Mouse (Mus musculus) embryo, embryonic 9.5 days (tissue): ENCODE data around the gene Lrrc10b.
A peak's percentile ranks its signal among the peaks of the same experiment; 100 is the strongest.

Source experiments
- DNase-seq: peaks from one replicate; pipeline ENCODE4 v3.0.0-alpha.2; 2017; ENCODE audit errors: extremely low spot score

The Lrrc10b gene

GRCm38 (mm10) chr19:10444685-10445369, 12.4 kb downstream of the Lrrc10b start:
- no peak for DNase-seq

DNA sequence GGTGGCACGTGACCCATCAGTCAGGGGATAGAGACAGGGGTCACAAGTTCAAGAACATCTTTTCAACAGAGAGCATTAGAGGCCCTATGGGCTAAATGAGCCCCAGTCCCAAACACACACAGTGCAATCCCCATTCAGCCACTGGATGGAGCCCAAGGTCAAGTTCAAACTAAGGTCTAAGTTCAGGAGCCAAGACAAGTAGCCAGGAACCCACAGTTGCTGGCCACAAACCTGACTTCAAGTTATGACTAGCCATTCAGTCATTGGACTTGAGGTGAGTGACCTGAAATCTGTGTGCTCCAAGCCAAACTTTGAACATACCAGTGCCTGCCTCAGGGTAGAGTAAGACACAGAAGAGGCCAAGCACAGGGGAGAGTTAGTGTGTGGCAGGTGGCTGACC, 19.8 kb downstream of the Lrrc10b start:
- no peak for DNase-seq

GRCm38 (mm10) chr19:10436726-10437125, 20.5 kb downstream of the Lrrc10b start:
- no peak for DNase-seq

DNA sequence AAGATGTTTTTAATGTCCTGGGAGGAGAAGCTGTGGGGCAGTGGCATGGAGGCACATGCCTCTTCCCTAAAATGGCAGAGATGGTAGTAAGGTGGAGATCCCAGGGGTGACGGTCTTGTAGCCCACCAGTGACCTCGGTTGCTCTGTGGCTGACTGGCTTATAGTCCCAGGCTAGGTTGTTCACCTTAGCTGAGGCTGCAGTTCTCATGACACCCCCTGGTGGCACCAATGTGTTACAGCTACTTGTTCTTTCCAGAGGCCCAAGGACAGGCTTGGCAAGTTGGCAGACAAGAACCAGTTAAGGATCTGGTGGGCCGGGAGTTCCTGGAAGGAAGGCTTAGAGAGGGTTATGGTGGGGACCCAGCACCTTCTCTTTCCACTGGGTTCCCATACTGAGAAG, 21.4 kb downstream of the Lrrc10b start:
- peak; percentile 62 for DNase-seq

- no peak for DNase-seq
Observed at GRCm38 (mm10) chr19:10434927-10435326, 22.3 kb downstream of the Lrrc10b start.

- no peak for DNase-seq
Observed at GRCm38 (mm10) chr19:10433879-10434540, 23.3 kb downstream of the Lrrc10b start.

DNA sequence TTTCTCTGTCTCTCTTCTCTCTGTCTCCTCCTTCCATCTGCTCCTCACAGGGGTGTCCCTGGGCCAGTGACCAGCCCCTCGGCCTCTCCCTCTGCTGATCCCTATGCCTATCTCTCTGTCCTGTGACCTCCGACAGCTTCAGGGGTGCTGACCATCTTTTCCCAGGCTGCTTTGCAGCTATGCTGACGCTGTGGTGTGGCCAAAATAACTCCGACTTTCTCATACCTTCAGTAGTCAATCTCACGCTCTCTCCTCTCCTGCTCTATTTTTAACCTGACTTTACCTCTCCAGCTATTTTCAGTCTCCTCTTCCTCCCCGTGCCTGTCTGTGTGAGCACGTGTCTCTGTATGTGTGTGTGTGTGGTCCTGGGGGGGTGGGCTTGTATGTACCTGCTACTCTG, 24.0 kb downstream of the Lrrc10b start:
- no peak for DNase-seq

- no peak for DNase-seq
Observed at GRCm38 (mm10) chr19:10431841-10432240, 25.4 kb downstream of the Lrrc10b start.

DNA sequence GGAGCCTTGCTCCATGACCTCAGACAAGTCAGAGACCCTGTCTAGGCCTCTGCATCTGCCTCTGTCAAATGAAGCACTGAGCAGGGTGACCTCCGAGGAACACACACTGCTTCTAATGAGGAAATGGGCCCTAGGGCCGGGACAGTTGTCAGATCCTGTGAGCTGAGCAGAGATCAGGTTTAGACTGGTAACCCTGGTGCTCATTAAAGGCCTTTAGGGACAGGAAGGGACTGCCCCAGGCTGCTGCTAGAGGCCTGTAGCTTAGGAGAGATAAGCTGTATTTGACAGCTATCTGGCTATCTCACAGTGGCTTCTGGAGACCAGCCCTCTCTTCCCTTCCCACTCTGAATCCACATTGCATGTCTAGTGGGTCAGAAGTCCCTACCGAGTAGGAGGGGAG, 25.9 kb downstream of the Lrrc10b start:
- DNase-seq = no peak

- no peak for DNase-seq
Observed at GRCm38 (mm10) chr19:10429371-10429770, 27.9 kb downstream of the Lrrc10b start.

- no peak for DNase-seq
Observed at GRCm38 (mm10) chr19:10427431-10427830, 29.8 kb downstream of the Lrrc10b start.

DNA sequence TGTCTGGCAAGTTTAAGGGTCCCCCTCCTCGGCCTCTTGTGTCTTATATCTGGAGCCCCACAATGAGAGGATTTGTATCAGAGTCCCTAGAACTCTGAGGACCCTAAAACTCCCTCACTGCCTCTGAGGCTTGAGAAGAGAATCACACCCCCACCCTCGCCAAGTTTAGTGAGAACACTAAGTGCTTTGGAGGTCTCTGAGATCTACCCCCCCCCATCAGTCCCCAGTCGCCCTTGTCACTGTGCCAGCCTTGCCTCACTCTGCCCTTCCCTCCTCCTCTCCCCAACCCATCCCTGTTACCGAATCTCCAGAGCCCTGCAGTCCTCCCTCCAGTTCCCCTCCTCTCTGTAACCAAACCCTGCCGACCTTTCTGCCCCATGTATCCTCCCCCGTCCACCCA, 30.5 kb downstream of the Lrrc10b start:
- DNase-seq = no peak

DNA sequence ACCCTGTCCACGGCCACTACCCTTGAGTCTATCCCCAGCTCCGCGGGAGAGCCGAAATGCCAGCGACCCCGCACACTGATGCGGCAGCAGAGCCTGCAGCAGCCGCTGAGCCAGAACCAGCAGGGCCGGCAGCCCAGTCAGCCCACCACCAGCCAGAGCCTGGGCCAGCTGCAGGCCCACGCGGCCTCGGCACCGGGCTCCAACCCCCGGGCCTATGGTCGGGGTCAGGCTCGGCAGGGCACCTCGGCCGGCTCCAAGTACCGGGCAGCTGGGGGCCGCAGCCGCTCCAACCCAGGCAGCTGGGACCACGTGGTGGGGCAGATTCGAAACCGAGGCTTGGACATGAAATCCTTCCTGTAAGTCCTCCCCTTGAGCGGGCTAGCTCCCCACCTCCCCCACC, 31.0 kb downstream of the Lrrc10b start:
- DNase-seq = no peak

- no peak for DNase-seq
Observed at GRCm38 (mm10) chr19:10425484-10426270, 31.6 kb downstream of the Lrrc10b start.

DNA sequence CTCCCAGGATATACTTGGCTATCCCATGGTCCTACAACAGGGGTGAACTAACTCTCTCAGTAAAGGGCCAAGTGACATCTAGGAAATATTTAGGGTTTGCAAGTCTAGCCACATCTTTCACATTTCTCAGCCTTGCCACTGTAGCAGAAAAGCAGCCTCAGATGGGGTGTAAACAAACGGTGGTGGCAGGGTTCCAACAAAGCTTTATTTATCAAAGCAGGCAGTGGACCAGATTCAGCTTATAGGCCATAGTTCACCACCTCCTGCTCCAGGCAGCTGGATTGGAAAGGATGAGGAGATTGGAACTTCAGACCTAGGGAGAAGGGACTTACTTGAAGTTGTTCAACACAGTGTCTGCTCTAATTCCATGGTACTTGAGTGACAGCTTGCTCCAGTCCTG, 32.5 kb downstream of the Lrrc10b start:
- DNase-seq = no peak

GRCm38 (mm10) chr19:10421986-10422976, 35.0 kb downstream of the Lrrc10b start:
- DNase-seq = peak; percentile 49

- DNase-seq = no peak
Observed at GRCm38 (mm10) chr19:10417436-10417835, 39.8 kb downstream of the Lrrc10b start.

- no peak for DNase-seq
Observed at GRCm38 (mm10) chr19:10416889-10417288, 40.4 kb downstream of the Lrrc10b start.

DNA sequence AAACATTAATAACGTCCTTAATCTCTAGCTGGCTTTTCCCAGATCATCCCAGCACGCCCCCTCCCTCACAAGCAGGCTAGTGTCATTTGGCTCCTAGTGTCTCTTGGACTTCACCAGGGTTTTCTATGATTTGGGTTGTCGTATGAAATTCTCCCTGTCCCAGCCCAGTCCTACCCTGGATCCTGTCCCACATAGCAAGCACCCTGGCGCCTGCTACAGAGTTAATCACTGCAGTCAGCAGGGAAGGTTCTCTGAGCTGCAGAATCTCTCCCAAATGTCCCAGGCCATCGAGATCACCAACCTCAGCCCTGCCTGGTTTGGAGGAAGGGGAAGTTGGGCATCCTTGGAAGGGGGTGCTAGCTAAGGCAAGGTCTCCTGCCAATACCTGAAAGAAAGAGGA, 41.8 kb downstream of the Lrrc10b start:
- no peak for DNase-seq

DNA sequence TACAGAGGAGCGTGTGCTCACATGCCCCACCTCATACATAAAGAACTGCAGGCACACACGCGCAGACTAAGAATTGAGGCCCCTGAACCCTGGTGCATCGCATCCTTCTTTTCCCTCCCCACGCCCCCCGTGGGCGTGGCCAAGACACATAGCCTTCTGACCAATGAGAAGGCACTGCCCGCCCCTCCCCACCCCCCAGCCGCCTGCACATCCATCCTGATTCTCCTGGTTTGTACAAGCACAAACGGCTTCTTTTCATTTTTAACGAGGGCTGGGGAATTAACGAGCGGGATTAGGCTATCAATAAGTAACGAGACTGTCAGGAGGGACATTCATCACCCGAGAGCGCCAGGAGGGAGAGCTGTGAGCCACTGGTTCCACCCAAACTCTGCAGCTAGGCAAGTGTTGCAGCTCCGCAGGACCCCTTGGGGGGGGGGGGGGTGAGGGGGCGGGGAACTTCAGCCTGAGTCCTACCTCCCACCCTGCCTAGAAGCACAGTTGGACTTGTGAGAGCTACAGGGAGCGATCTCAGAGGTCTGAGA, 43.5 kb downstream of the Lrrc10b start:
- DNase-seq = peak; percentile 85
